Mouse (Mus musculus) macrophage (primary cell): ENCODE results near the gene Clec4a2. TPM values are rescaled to one million over a fixed set of nuclear protein-coding genes. Genes with fewer than 3 reads are reported as not detected.
A peak's percentile ranks its signal among the peaks of the same experiment; 100 is the strongest.
"Not testable (repeated sequence)": the region's sequence is repeated elsewhere in the genome, so short reads cannot be mapped to it uniquely, and the experiment has no call there.

Experiments used
- H3K27ac ChIP-seq: fragments of 350-480 bp; formaldehyde crosslinking; 2 replicates; pipeline ENCODE4 v1.9.0; 2021
- H3K36me3 ChIP-seq: fragments of 350-480 bp; formaldehyde crosslinking; 2 replicates; pipeline ENCODE4 v1.9.0; 2021; ENCODE audit errors: inconsistent target
- H3K4me3 ChIP-seq: fragments of 350-480 bp; formaldehyde crosslinking; 2 replicates; pipeline ENCODE4 v1.9.0; 2021; ENCODE audit errors: inconsistent target
- H3K79me2 ChIP-seq: fragments of 350-480 bp; formaldehyde crosslinking; 2 replicates; pipeline ENCODE4 v1.9.0; 2021; ENCODE audit errors: inconsistent target
- WGBS: methylation state at CpG from one replicate; pipeline ENCODE4 v1.1.7; 2026; ENCODE audit warnings: inconsistent platforms; ENCODE audit not compliant: missing documents; 5-methylcytosine and 5-hydroxymethylcytosine counted together
- polyA plus RNA-seq: library from polyadenylated mRNA; stranded (reverse); fragments of 250-400 nt; gene quantifications from 3 replicates; pipeline ENCODE4 v1.2.4, GENCODE M21; 2018; ENCODE audit warnings: inconsistent platforms
- total RNA-seq, 78 experiments: library from RNA; depleted of rRNA; stranded (reverse); fragments of 250-400 nt; gene quantifications; 1 replicate in 9 of 78; 2 replicates in 24 of 78; 3 replicates in 43 of 78; 4 replicates in 2 of 78; pipeline ENCODE4 v1.2.4; 2018; ENCODE audit warnings: inconsistent platforms in 56 of 78

The Clec4a2 gene
- total RNA-seq (2018; cell fraction: chromatin; rRNA removed), result 10 to 100 TPM in 17 of 26 experiments, 1 to 10 TPM in 9; 3.4 to 71.3 (median 14.6) TPM
- total RNA-seq (2018; cell fraction: cytosol; rRNA removed), result 100 to 1,000 TPM in 12 of 26 experiments, 10 to 100 TPM in 14; 41.7 to 177 (median 82.0) TPM
- total RNA-seq (2018; cell fraction: nucleus; rRNA removed), result 100 to 1,000 TPM in 2 of 26 experiments, 10 to 100 TPM in 24; 17.9 to 129 (median 39.1) TPM
- 66.0 to 89.8 TPM (median 67.4 TPM) in 3 replicates for polyA plus RNA-seq

- H3K4me3 ChIP-seq, H3K79me2 ChIP-seq, H3K36me3 ChIP-seq, H3K27ac ChIP-seq: not testable (repeated sequence)
- WGBS, result 43% methylated on average over 1 of the region's 1 CpGs
These were observed at the start of gene Clec4a2 for GRCm38 (mm10) chr6:123106128-123106527. Clec4a2 (plus strand) TSS chr6:123106428.

GRCm38 (mm10) chr6:123095125-123095843 lies 10.9 kb upstream of the Clec4a2 start:
- peak overlapping the region; percentile 86 for H3K27ac ChIP-seq
- H3K36me3 ChIP-seq, result no peaks in the 10 kb centered on the region
- no peaks in the 10 kb centered on the region for H3K79me2 ChIP-seq
- no peak overlapping the region for H3K4me3 ChIP-seq
- 0% methylated on average over 4 of the region's 4 CpGs for WGBS

GRCm38 (mm10) chr6:123123195-123123594 lies 17.0 kb downstream of the Clec4a2 start:
- Histone ChIP-seq H3K27ac (peak overlapping the region; percentile 99), H3K4me3 (peak overlapping the region; percentile 36), H3K36me3 (peaks cover 7% of the 10 kb centered on the region), H3K79me2 (peaks cover 36% of the 10 kb centered on the region; the same call in 1 of the 2 replicates)
- 0% methylated on average over 3 of the region's 3 CpGs for WGBS

- Histone ChIP-seq H3K27ac (no peak overlapping the region), H3K36me3 (peaks cover 18% of the 10 kb centered on the region), H3K79me2 (peaks cover 50% of the 10 kb centered on the region; the same call in 1 of the 2 replicates), H3K4me3 (no peak overlapping the region)
- WGBS, result 92% methylated on average over 1 of the region's 1 CpGs
These were observed 20.9 kb downstream of the Clec4a2 start for GRCm38 (mm10) chr6:123127173-123127572.

- H3K4me3 ChIP-seq, H3K27ac ChIP-seq, H3K79me2 ChIP-seq: not testable (repeated sequence)
- WGBS, result 82% methylated on average over 25 of the region's 29 CpGs
- peaks cover 17% of the 10 kb centered on the region for H3K36me3 ChIP-seq
These were observed 31.7 kb downstream of the Clec4a2 start for GRCm38 (mm10) chr6:123137766-123138526.

- H3K79me2 ChIP-seq, result no peaks in the 10 kb centered on the region
- no peak overlapping the region for H3K4me3 ChIP-seq
- H3K27ac ChIP-seq, result peak overlapping the region; percentile 74
- H3K36me3 ChIP-seq, result no peaks in the 10 kb centered on the region
- 6% methylated on average over 1 of the region's 1 CpGs for WGBS
These were observed 63.9 kb downstream of the Clec4a2 start for GRCm38 (mm10) chr6:123170106-123170505.

GRCm38 (mm10) chr6:123171040-123171439 lies 64.8 kb downstream of the Clec4a2 start:
- Histone ChIP-seq H3K4me3 (no peak overlapping the region), H3K79me2 (no peaks in the 10 kb centered on the region), H3K27ac (peak overlapping the region; percentile 74), H3K36me3 (no peaks in the 10 kb centered on the region)

GRCm38 (mm10) chr6:123172593-123172992 lies 66.4 kb downstream of the Clec4a2 start, which contains the start of gene Clec4b2:
Clec4b2 (plus strand) TSS chr6:123172893.
- no peak within 1 kb of the TSS for H3K4me3 ChIP-seq
- 82% methylated on average over 4 of the region's 4 CpGs for WGBS
- no peaks in the 10 kb centered on the region for H3K36me3 ChIP-seq
- H3K79me2 ChIP-seq, result no peaks in the 10 kb centered on the region
- H3K27ac ChIP-seq, result peak within 1 kb of the TSS; percentile 74; the same call in 1 of the 2 replicates

GRCm38 (mm10) chr6:123175549-123175948 lies 69.3 kb downstream of the Clec4a2 start:
- Histone ChIP-seq H3K4me3 (no peak overlapping the region), H3K79me2 (no peaks in the 10 kb centered on the region), H3K27ac (peak overlapping the region; percentile 24; the same call in 1 of the 2 replicates), H3K36me3 (no peaks in the 10 kb centered on the region)
- 61% methylated on average over 1 of the region's 1 CpGs for WGBS

GRCm38 (mm10) chr6:123184862-123185261 lies 78.6 kb downstream of the Clec4a2 start:
- H3K27ac ChIP-seq, H3K79me2 ChIP-seq, H3K36me3 ChIP-seq, H3K4me3 ChIP-seq: not testable (repeated sequence)
- WGBS, result 25% methylated on average over 2 of the region's 2 CpGs

Other genes with a start within 250 kb of the Clec4a2 start
- gene Necap1, start 232.0 kb upstream of the Clec4a2 start, polyA plus RNA-seq, result 43.5 to 54.5 TPM (median 45.5 TPM) in 3 replicates
- 65.6 to 266 TPM (median 257 TPM) in 3 replicates for gene Clec4a1, start 184.6 kb upstream of the Clec4a2 start, polyA plus RNA-seq
- 62.0 to 300 TPM (median 177 TPM) in 3 replicates for gene Clec4a3, start 153.9 kb upstream of the Clec4a2 start, polyA plus RNA-seq
- gene Clec4a4, start 116.1 kb upstream of the Clec4a2 start, polyA plus RNA-seq, result 0.41 to 1.2 TPM (median 0.80 TPM) in 3 replicates
- 3.1 to 7.3 TPM (median 5.7 TPM) in 3 replicates for gene Clec4b1, start 56.5 kb upstream of the Clec4a2 start, polyA plus RNA-seq
- 0.22 to 0.53 TPM in 2 of 3 replicates, not detected in the other for gene Clec4b2, start 66.5 kb downstream of the Clec4a2 start, polyA plus RNA-seq
- gene Clec4n, start 123.4 kb downstream of the Clec4a2 start, polyA plus RNA-seq, result 241 to 528 TPM (median 280 TPM) in 3 replicates
- 522 to 1,042 TPM (median 881 TPM) in 3 replicates for gene Clec4d, start 155.7 kb downstream of the Clec4a2 start, polyA plus RNA-seq
- 12.6 to 34.8 TPM (median 12.7 TPM) in 3 replicates for gene Clec4e, start 183.4 kb downstream of the Clec4a2 start, polyA plus RNA-seq
- gene Vmn2r19, start 201.9 kb downstream of the Clec4a2 start, polyA plus RNA-seq, result not detected in 3 replicates